Mouse (Mus musculus) frontal cortex, adult 2 months (tissue): ENCODE results near the gene Ssr2. TPM values are rescaled to one million over a fixed set of nuclear protein-coding genes. Genes with fewer than 3 reads are reported as not detected.

Experiments used
- polyA plus RNA-seq: library from polyadenylated mRNA; depleted of rRNA; stranded (reverse); fragments of >200 nt; gene quantifications from 2 replicates; pipeline ENCODE4 v1.2.3, GENCODE M21; 2012; rRNA removed

The Ssr2 gene
- polyA plus RNA-seq, 1 experiment: 111 TPM

Other genes starting within 250 kb of the Ssr2 start
- 0.64 and 0.78 TPM in 2 replicates for gene Tmem79, start 239.7 kb upstream of the Ssr2 start, polyA plus RNA-seq
- 87.8 and 92.8 TPM in 2 replicates for gene Smg5, start 239.6 kb upstream of the Ssr2 start, polyA plus RNA-seq
- gene Paqr6, start 211.3 kb upstream of the Ssr2 start, polyA plus RNA-seq: 29.8 and 29.9 TPM in 2 replicates
- gene Bglap3, start 203.1 kb upstream of the Ssr2 start, polyA plus RNA-seq: 0.46 and 2.3 TPM in 2 replicates
- 1.6 and 5.5 TPM in 2 replicates for gene Bglap2, start 197.2 kb upstream of the Ssr2 start, polyA plus RNA-seq
- gene Bglap, start 191.4 kb upstream of the Ssr2 start, polyA plus RNA-seq: 0.34 and 2.3 TPM in 2 replicates
- 12.6 and 14.3 TPM in 2 replicates for gene Pmf1, start 165.5 kb upstream of the Ssr2 start, polyA plus RNA-seq
- 59.9 and 61.4 TPM in 2 replicates for gene Slc25a44, start 150.7 kb upstream of the Ssr2 start, polyA plus RNA-seq
- 66.2 and 70.8 TPM in 2 replicates for gene Sema4a, start 114.7 kb upstream of the Ssr2 start, polyA plus RNA-seq
- gene Lmna, start 65.9 kb upstream of the Ssr2 start, polyA plus RNA-seq: 52.5 and 53.9 TPM in 2 replicates
- gene Mex3a, start 43.5 kb upstream of the Ssr2 start, polyA plus RNA-seq: 4.5 and 4.7 TPM in 2 replicates
- 0.40 and 0.67 TPM in 2 replicates for gene Rab25, start 27.6 kb upstream of the Ssr2 start, polyA plus RNA-seq
- 110 and 131 TPM in 2 replicates for gene Lamtor2, start 22.8 kb upstream of the Ssr2 start, polyA plus RNA-seq
- 97.4 and 102 TPM in 2 replicates for gene Ubqln4, start 22.1 kb upstream of the Ssr2 start, polyA plus RNA-seq
- gene Arhgef2, start 30.1 kb downstream of the Ssr2 start, polyA plus RNA-seq: 185 and 212 TPM in 2 replicates
- gene Rxfp4, start 77.3 kb downstream of the Ssr2 start, polyA plus RNA-seq: not detected in 2 replicates
- gene Khdc4, start 109.9 kb downstream of the Ssr2 start, polyA plus RNA-seq: 75.8 and 82.0 TPM in 2 replicates
- gene Rit1, start 141.0 kb downstream of the Ssr2 start, polyA plus RNA-seq: 60.9 and 63.1 TPM in 2 replicates
- gene Syt11, start 199.3 kb downstream of the Ssr2 start, polyA plus RNA-seq: 374 and 395 TPM in 2 replicates